Mouse (Mus musculus) midbrain, postnatal 0 days (tissue): ENCODE measurements around the gene Creb3l2. TPM values are rescaled to one million over a fixed set of nuclear protein-coding genes. Genes with fewer than 3 reads are reported as not detected.

Experiments
- ATAC-seq: fragments of 200-750 bp; cut with Nextera tagmentation; 2 replicates; pipeline ENCODE4 v1.8.0; 2017; ENCODE audit warnings: moderate number of reproducible peaks, mild to moderate bottlenecking, moderate TSS enrichment, moderate library complexity; ENCODE audit not compliant: low FRiP score
- DNase-seq: peaks from one replicate; pipeline ENCODE4 v3.0.0-alpha.2; 2015; ENCODE audit warnings: low spot score
- H3K27ac ChIP-seq: fragments of 300-500 bp; sonication (generic); 2 replicates; pipeline ENCODE4 v1.5.1; 2014; ENCODE audit warnings: low read depth, mild to moderate bottlenecking, low read length, mixed read lengths
- H3K27me3 ChIP-seq: fragments of 300-500 bp; sonication (generic); 2 replicates; pipeline ENCODE4 v1.6.1; 2014; ENCODE audit warnings: low read length, control low read depth, mixed read lengths; ENCODE audit not compliant: insufficient read depth
- H3K36me3 ChIP-seq: fragments of 300-500 bp; sonication (generic); 2 replicates; pipeline ENCODE4 v1.6.1; 2014; ENCODE audit warnings: low read length, control low read depth, mixed read lengths; ENCODE audit not compliant: insufficient read depth
- H3K4me1 ChIP-seq: fragments of 300-500 bp; sonication (generic); 2 replicates; pipeline ENCODE4 v1.6.1; 2014; ENCODE audit warnings: mild to moderate bottlenecking, control low read depth, antibody characterized with exemption, low read length, mixed read lengths; ENCODE audit not compliant: insufficient read depth
- H3K4me2 ChIP-seq: fragments of 300-500 bp; sonication (generic); 2 replicates; pipeline ENCODE4 v1.6.1; 2014; ENCODE audit warnings: low read depth, mild to moderate bottlenecking, low read length, mixed read lengths; ENCODE audit not compliant: poor library complexity, severe bottlenecking
- H3K4me3 ChIP-seq: fragments of 300-500 bp; sonication (generic); 2 replicates; pipeline ENCODE4 v1.5.1; 2014; ENCODE audit warnings: low read depth, mild to moderate bottlenecking, low read length, moderate library complexity
- H3K9ac ChIP-seq: fragments of 300-500 bp; sonication (generic); replicated peaks from 2 replicates; pipeline ENCODE4 v1.6.1; 2014; ENCODE audit warnings: mild to moderate bottlenecking, low read length, moderate library complexity, mixed read lengths; ENCODE audit not compliant: poor library complexity, severe bottlenecking
- H3K9me3 ChIP-seq: fragments of 300-500 bp; sonication (generic); 2 replicates; pipeline ENCODE4 v1.6.1; 2016; ENCODE audit warnings: low read length, control low read depth
- CTCF ChIP-seq: IDR thresholded peaks from 2 replicates; pipeline ENCODE4 v1.5.1; 2016; ENCODE audit warnings: antibody characterized with exemption, mild to moderate bottlenecking
- WGBS: fragments of 180-500 bp; shearing (Covaris S2); extraction: QIAGEN DNeasy Blood & Tissue Kit; methylation state at CpG from one replicate; pipeline ENCODE4 v1.1.7; 2014; 5-methylcytosine and 5-hydroxymethylcytosine counted together
- polyA plus RNA-seq: library from polyadenylated mRNA; unstranded; fragments of >200 nt; fragmentation: Nextera tagmentation; extraction: Ambion mirVana; gene quantifications from 2 replicates; pipeline ENCODE4 v1.2.1, GENCODE M21; 2015
- total RNA-seq: library from RNA; depleted of rRNA; stranded (reverse); fragments of >200 nt; gene quantifications from 2 replicates; pipeline ENCODE4 v1.2.3, GENCODE M21; 2014

Gene Creb3l2
- total and polyA plus RNA-seq, 2 experiments from 2014 or later = 2.1 to 3.9 TPM

DNA sequence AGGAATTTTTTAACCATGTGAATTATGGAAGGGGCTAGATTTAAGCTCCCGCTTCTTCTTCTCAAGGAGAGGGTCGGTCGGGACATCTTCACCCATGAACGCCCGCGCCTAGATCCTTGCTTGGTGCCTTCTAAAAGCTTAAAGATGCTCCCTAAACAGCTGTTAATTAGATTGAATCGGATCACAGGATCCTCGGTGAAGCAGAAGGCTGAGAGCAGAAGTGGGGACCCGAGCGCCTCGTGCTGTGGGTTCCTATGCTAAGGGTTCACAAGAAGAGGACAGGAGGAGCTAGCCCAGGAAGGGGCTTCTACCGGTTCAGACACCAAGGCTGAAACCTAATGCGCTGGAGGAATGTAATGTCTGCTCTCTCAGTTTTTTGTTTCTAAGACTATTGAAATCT lies 141.5 kb downstream of the Creb3l2 start:
- Histone ChIP-seq H3K36me3 (no peaks in the 10 kb centered on the region), H3K9me3 (no peaks in the 10 kb centered on the region), H3K4me3 (peak overlapping the region; percentile 89), H3K9ac (peak overlapping the region; percentile 82), H3K27ac (peak overlapping the region; percentile 80), H3K27me3 (0 out of 2 replicates have a peak, but pooled peaks cover 3% of the 10 kb centered on the region), H3K4me1 (peaks cover 20% of the 10 kb centered on the region), H3K4me2 (peak overlapping the region; percentile 83)
- DNase-seq (peak; percentile 12), ATAC-seq (0 out of 2 replicates have a peak, but pooled peaks have one; percentile 6)
- 2% methylated on average over 13 of the region's 13 CpGs for WGBS
- TF ChIP-seq CTCF = no peak

- peak within 1 kb of the TSS; percentile 89 for H3K4me3 ChIP-seq
- TF ChIP-seq CTCF = no peak
- under 1% methylated on average over 58 of the region's 65 CpGs for WGBS
- peak within 1 kb of the TSS; percentile 80 for H3K27ac ChIP-seq
- peak; percentile 96 for ATAC-seq
- no peaks in the 10 kb centered on the region for H3K9me3 ChIP-seq
- H3K4me2 ChIP-seq = peak within 1 kb of the TSS; percentile 83
- H3K4me1 ChIP-seq = peaks cover 20% of the 10 kb centered on the region
- 0 out of 2 replicates have a peak, but pooled peaks cover 3% of the 10 kb centered on the region for H3K27me3 ChIP-seq
- peak within 1 kb of the TSS; percentile 82 for H3K9ac ChIP-seq
- peak; percentile 91 for DNase-seq
- H3K36me3 ChIP-seq = no peaks in the 10 kb centered on the region
Observed at GRCm38 (mm10) chr6:37299562-37300390, 142.2 kb downstream of the Creb3l2 start, which contains the start of gene Dgki. TSS of gene Dgki (minus strand) at chr6:37300184.

DNA sequence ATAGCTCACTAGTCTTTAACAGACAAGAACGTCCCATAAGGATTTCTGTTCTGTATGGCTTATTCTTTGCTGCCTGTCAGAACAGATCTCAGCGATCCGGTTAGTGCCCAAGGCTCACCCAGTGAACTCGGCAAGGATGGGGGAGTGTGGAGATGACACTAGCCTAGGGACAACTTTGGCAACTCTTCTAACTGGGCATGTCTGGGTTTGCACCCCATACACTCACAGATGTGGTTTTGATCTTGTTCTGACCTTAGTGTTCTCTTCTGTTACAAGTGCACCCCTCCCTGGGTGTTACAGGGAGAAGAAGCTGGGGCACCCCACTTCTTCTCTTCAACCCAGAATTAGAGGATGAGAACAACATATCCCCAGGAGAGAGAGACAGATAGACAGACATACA lies 143.0 kb downstream of the Creb3l2 start:
- ATAC-seq = no peak
- WGBS = 22% methylated on average over 4 of the region's 4 CpGs
- TF ChIP-seq CTCF = no peak
- H3K27me3 ChIP-seq = 0 out of 2 replicates have a peak, but pooled peaks cover 3% of the 10 kb centered on the region
- no peaks in the 10 kb centered on the region for H3K36me3 ChIP-seq
- H3K4me2 ChIP-seq = peak overlapping the region; percentile 83
- H3K4me3 ChIP-seq = peak overlapping the region; percentile 89
- no peak overlapping the region for H3K27ac ChIP-seq
- no peaks in the 10 kb centered on the region for H3K9me3 ChIP-seq
- H3K9ac ChIP-seq = peak overlapping the region; percentile 82
- H3K4me1 ChIP-seq = peaks cover 20% of the 10 kb centered on the region
- no peak for DNase-seq

GRCm38 (mm10) chr6:37297744-37298482 lies 144.0 kb downstream of the Creb3l2 start:
- DNase-seq = peak; percentile 51
- Histone ChIP-seq H3K4me2 (peak overlapping the region; percentile 83), H3K4me3 (peak overlapping the region; percentile 89), H3K9me3 (no peaks in the 10 kb centered on the region), H3K4me1 (peaks cover 20% of the 10 kb centered on the region), H3K27ac (no peak overlapping the region), H3K9ac (peak overlapping the region; percentile 82; the same call in 1 of the 2 replicates), H3K27me3 (0 out of 2 replicates have a peak, but pooled peaks cover 3% of the 10 kb centered on the region), H3K36me3 (no peaks in the 10 kb centered on the region)
- 30% methylated on average over 8 of the region's 8 CpGs for WGBS
- no peak for TF ChIP-seq CTCF
- ATAC-seq = no peak

GRCm38 (mm10) chr6:37292068-37292467 lies 149.9 kb downstream of the Creb3l2 start:
- 58% methylated on average over 2 of the region's 2 CpGs for WGBS
- no peak for DNase-seq
- ATAC-seq = no peak
- TF ChIP-seq CTCF = no peak
- Histone ChIP-seq H3K4me1 (peaks cover 4% of the 10 kb centered on the region), H3K4me2 (no peak overlapping the region), H3K27ac (no peak overlapping the region), H3K36me3 (no peaks in the 10 kb centered on the region; the same call in 1 of the 2 replicates), H3K27me3 (no peaks in the 10 kb centered on the region), H3K9me3 (no peaks in the 10 kb centered on the region), H3K4me3 (no peak overlapping the region), H3K9ac (no peak overlapping the region)
